Mouse (Mus musculus): ENCODE results near the gene Cmpk1. TPM values are rescaled to one million over a fixed set of nuclear protein-coding genes. Genes with fewer than 3 reads are reported as not detected.
"Not testable (repeated sequence)": the region's sequence is repeated elsewhere in the genome, so short reads cannot be mapped to it uniquely, and the experiment has no call there.

The Cmpk1 gene
- polyA plus RNA-seq, 2 experiments = 42.4 to 120 TPM

DNA sequence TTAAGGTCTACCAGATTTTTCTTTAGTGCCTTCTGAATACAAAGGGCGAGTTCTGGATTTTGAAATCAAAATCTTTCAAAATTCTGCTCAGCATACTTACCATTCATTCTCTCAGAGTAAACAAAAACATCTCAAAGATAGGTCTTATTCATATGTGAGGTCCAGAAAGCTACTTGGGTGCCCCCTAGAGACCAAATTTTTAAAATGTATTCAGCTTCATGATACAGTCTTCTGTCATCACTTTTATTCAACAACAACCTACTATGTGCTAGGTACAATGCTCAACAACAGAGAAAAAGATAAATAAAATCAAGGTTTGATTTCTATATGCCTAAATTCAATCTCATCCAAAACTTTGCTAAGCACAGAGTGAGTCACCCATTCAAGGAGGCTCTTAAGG, 4.0 kb downstream of the Cmpk1 start:
- Histone ChIP-seq H3K9ac (ENCODE audit: low read depth, low read length, severe bottlenecking) (no peak overlapping the region), H3K27me3 (ENCODE audit: control insufficient read depth, insufficient read depth, low read length) (no peaks in the 10 kb centered on the region), H3K27ac (replicated peaks; ENCODE audit: low read depth, low read length) (no peak overlapping the region), H3K4me3 (replicated peaks; ENCODE audit: low read length) (no peak overlapping the region), H3K4me2 (replicated peaks; ENCODE audit: low read depth, low read length, severe bottlenecking) (no peak overlapping the region), H3K9me3 (ENCODE audit: control insufficient read depth, low read length) (no peaks in the 10 kb centered on the region), H3K36me3 (ENCODE audit: control insufficient read depth, insufficient read depth, low read length) (no peaks in the 10 kb centered on the region), H3K4me1 (ENCODE audit: control insufficient read depth, insufficient read depth, low read length) (peaks cover 5% of the 10 kb centered on the region)
- WGBS = 85% methylated on average over 1 of the region's 1 CpGs
- DNase-seq (ENCODE audit: low spot score) = no peak
- ATAC-seq (ENCODE audit: low FRiP score, low read depth) = no peak
- no peak for TF ChIP-seq POLR2A (IDR thresholded peaks at IDR 0.05; ENCODE audit: borderline replicate concordance, extremely low read depth, insufficient read depth, insufficient read length)

DNA sequence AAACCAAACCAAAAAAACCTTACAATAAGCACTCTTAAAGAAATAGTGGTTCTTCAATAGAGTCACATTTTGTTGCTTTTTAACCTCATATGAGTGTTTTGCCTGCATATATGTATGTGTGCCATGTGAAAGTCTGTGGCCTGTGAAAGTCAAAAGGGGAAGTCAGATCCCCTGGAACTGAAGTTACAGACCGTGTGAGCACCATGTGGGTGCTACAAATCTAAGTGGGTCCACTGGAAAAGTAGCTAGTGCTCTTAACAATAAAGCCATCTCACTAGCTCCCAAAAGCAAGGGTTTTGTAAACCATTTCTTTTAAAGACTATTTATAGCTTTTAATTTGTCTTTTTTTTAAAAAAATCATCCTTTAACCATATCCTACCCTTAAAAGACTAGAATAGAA, 4.4 kb downstream of the Cmpk1 start:
- Histone ChIP-seq H3K36me3 (ENCODE audit: control insufficient read depth, insufficient read depth, low read length) (no peaks in the 10 kb centered on the region), H3K4me1 (ENCODE audit: control insufficient read depth, insufficient read depth, low read length) (peaks cover 3% of the 10 kb centered on the region), H3K4me3 (replicated peaks; ENCODE audit: low read length) (no peak overlapping the region), H3K4me2 (replicated peaks; ENCODE audit: low read depth, low read length, severe bottlenecking) (no peak overlapping the region), H3K27ac (replicated peaks; ENCODE audit: low read depth, low read length) (no peak overlapping the region), H3K9ac (ENCODE audit: low read depth, low read length, severe bottlenecking) (no peak overlapping the region), H3K9me3 (ENCODE audit: control insufficient read depth, low read length) (no peaks in the 10 kb centered on the region), H3K27me3 (ENCODE audit: control insufficient read depth, insufficient read depth, low read length) (no peaks in the 10 kb centered on the region)
- 86% methylated on average over 1 of the region's 1 CpGs for WGBS
- no peak for DNase-seq (ENCODE audit: low spot score)
- TF ChIP-seq POLR2A (IDR thresholded peaks at IDR 0.05; ENCODE audit: borderline replicate concordance, extremely low read depth, insufficient read depth, insufficient read length) = no peak
- no peak for ATAC-seq (ENCODE audit: low FRiP score, low read depth)

DNA sequence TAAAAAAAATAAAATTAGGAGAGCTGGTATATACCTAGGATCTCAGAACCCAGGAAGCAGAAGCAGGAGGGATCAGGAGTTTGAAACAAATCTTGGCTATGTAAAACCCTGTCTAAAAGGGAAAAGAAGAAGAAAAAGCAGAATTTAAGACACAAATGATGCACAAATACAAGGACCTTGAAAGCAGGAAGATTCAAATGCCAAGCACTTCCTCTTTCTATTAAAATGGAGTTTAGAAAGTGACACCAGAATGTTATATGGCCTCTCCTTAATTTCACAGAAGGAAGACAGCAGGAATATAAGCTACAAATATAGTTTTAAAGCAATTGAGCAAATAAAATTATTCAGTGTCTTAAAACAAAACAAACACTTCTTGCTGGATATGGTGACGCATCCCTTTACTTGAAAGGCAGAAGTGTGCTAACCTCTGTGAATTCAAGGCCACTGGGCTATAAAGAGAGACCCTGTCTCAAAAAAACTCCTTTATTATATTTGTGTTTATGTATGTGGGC, 13.8 kb downstream of the Cmpk1 start:
- 89% methylated on average over 1 of the region's 1 CpGs for WGBS
- H3K27ac ChIP-seq (replicated peaks; ENCODE audit: low read depth, low read length) = no peak overlapping the region
- no peak for TF ChIP-seq POLR2A (IDR thresholded peaks at IDR 0.05; ENCODE audit: borderline replicate concordance, extremely low read depth, insufficient read depth, insufficient read length)
- H3K27me3 ChIP-seq (ENCODE audit: control insufficient read depth, insufficient read depth, low read length) = no peaks in the 10 kb centered on the region
- H3K4me3 ChIP-seq (replicated peaks; ENCODE audit: low read length) = no peak overlapping the region
- peaks cover 8% of the 10 kb centered on the region for H3K36me3 ChIP-seq (ENCODE audit: control insufficient read depth, insufficient read depth, low read length)
- H3K4me1 ChIP-seq (ENCODE audit: control insufficient read depth, insufficient read depth, low read length) = no peaks in the 10 kb centered on the region
- no peak overlapping the region for H3K9ac ChIP-seq (ENCODE audit: low read depth, low read length, severe bottlenecking)
- no peak overlapping the region for H3K4me2 ChIP-seq (replicated peaks; ENCODE audit: low read depth, low read length, severe bottlenecking)
- ATAC-seq (ENCODE audit: low FRiP score, low read depth) (no peak), DNase-seq (ENCODE audit: low spot score) (no peak)
- no peaks in the 10 kb centered on the region for H3K9me3 ChIP-seq (ENCODE audit: control insufficient read depth, low read length)

DNA sequence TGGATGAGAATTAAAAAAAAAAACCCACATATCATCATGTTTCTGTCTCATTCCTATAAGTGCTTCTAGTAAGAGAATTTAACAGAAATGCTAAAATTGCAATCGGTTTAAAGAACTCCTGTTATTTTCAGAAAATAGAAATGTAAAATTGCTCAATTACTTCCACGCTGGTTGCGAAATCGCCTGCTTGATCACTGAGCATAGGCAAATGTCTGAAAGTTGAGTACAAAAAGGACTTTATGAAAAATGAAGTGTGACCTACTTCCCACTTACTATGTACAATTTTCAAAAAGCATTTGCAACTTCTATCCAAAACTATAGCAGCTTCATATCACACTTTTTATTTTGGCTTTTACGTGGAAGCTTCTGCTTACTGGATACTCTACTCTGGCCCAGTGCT, 16.3 kb downstream of the Cmpk1 start:
- TF ChIP-seq POLR2A (IDR thresholded peaks at IDR 0.05; ENCODE audit: borderline replicate concordance, extremely low read depth, insufficient read depth, insufficient read length) = no peak
- H3K9ac ChIP-seq (ENCODE audit: low read depth, low read length, severe bottlenecking) = no peak overlapping the region
- 96% methylated on average over 5 of the region's 5 CpGs for WGBS
- H3K9me3 ChIP-seq (ENCODE audit: control insufficient read depth, low read length) = no peaks in the 10 kb centered on the region
- H3K4me2 ChIP-seq (replicated peaks; ENCODE audit: low read depth, low read length, severe bottlenecking) = no peak overlapping the region
- H3K27me3 ChIP-seq (ENCODE audit: control insufficient read depth, insufficient read depth, low read length) = no peaks in the 10 kb centered on the region
- no peaks in the 10 kb centered on the region for H3K4me1 ChIP-seq (ENCODE audit: control insufficient read depth, insufficient read depth, low read length)
- no peak overlapping the region for H3K4me3 ChIP-seq (replicated peaks; ENCODE audit: low read length)
- ATAC-seq (ENCODE audit: low FRiP score, low read depth) = no peak
- no peak overlapping the region for H3K27ac ChIP-seq (replicated peaks; ENCODE audit: low read depth, low read length)
- no peak for DNase-seq (ENCODE audit: low spot score)
- peaks cover 25% of the 10 kb centered on the region for H3K36me3 ChIP-seq (ENCODE audit: control insufficient read depth, insufficient read depth, low read length)

DNA sequence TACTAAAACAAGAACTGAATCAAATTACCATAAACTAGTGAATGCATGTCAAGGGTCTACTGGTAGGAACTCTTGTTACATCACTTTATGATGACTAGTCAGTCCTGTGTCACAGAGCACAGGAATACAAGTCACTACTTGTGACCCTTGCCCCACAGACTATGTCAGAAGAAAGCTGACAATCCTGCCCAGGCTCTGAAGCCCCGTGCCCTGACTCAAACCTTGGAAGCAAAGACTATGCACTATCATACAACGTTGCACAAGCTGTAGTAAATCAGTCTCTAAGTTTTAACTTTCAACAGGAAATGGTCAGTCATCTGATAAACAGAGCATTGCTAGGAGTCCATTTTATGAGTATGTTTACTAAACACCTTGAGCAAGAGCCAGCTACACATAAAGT, 26.2 kb downstream of the Cmpk1 start:
- WGBS = 82% methylated on average over 2 of the region's 2 CpGs
- not testable (repeated sequence) for H3K9ac ChIP-seq (ENCODE audit: low read depth, low read length, severe bottlenecking); H3K9me3 ChIP-seq (ENCODE audit: control insufficient read depth, low read length); H3K27me3 ChIP-seq (ENCODE audit: control insufficient read depth, insufficient read depth, low read length); H3K4me3 ChIP-seq (replicated peaks; ENCODE audit: low read length); DNase-seq (ENCODE audit: low spot score); ATAC-seq (ENCODE audit: low FRiP score, low read depth); H3K4me1 ChIP-seq (ENCODE audit: control insufficient read depth, insufficient read depth, low read length); H3K27ac ChIP-seq (replicated peaks; ENCODE audit: low read depth, low read length); H3K4me2 ChIP-seq (replicated peaks; ENCODE audit: low read depth, low read length, severe bottlenecking)
- H3K36me3 ChIP-seq (ENCODE audit: control insufficient read depth, insufficient read depth, low read length) = peaks cover 42% of the 10 kb centered on the region

DNA sequence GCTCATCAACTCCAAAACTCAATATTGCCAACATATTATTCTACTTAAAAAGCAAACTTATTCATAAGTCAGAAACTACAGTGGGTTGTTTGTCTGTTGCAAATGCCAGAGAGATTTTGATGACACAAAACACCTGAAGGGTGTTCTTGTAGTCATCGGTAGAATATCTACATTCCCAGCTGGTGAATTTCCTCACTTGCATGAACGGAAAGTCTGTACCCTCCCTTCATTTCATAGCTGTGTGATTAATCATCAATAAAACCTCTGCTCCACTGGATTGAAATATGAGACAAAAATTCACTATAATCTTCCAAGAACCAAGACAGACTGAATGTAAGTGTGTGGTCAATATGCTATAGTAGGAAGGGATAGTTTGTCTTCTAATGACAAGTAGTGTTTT, 27.5 kb downstream of the Cmpk1 start:
- no peaks in the 10 kb centered on the region for H3K27me3 ChIP-seq (ENCODE audit: control insufficient read depth, insufficient read depth, low read length)
- H3K27ac ChIP-seq (replicated peaks; ENCODE audit: low read depth, low read length) = no peak overlapping the region
- TF ChIP-seq POLR2A (IDR thresholded peaks at IDR 0.05; ENCODE audit: borderline replicate concordance, extremely low read depth, insufficient read depth, insufficient read length) = no peak
- H3K4me3 ChIP-seq (replicated peaks; ENCODE audit: low read length) = no peak overlapping the region
- no peak for DNase-seq (ENCODE audit: low spot score)
- no peak for ATAC-seq (ENCODE audit: low FRiP score, low read depth)
- H3K4me1 ChIP-seq (ENCODE audit: control insufficient read depth, insufficient read depth, low read length) = no peaks in the 10 kb centered on the region
- no peaks in the 10 kb centered on the region for H3K9me3 ChIP-seq (ENCODE audit: control insufficient read depth, low read length)
- H3K9ac ChIP-seq (ENCODE audit: low read depth, low read length, severe bottlenecking) = no peak overlapping the region
- 81% methylated on average over 2 of the region's 2 CpGs for WGBS
- peaks cover 29% of the 10 kb centered on the region for H3K36me3 ChIP-seq (ENCODE audit: control insufficient read depth, insufficient read depth, low read length)
- H3K4me2 ChIP-seq (replicated peaks; ENCODE audit: low read depth, low read length, severe bottlenecking) = no peak overlapping the region

Data from limb, embryonic 14.5 days (tissue).